Comparison of ENCODE assay signal across 21 mouse cellular contexts in the genomic region with DNA sequence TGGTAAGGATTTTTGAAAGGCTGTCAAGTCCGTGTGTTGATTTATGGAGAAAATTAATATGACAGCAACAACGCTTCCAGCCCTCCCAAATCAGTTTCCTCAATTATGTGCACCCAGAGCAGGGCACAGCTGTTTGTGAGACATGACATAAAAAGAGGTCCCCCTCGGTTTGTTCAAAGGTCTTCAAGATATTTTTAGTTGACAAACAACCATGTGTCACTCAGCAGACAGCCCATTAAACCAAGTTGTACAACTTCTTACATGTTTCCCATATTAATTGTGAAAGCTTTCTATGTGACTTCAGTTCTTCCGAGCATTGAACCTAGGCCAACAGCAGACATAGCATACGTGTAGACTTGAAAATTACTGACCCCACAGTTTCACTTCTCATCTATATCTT.
"Had no signal": no experiment of that assay in that cellular context is flagged by ENCODE, and none has a peak within 500 bp of the region (broad histone marks: within the 10 kb centered on the region; RNA-seq: fewer than 3 reads in every experiment).

No protein-coding gene starts in this region.

- H3K27me3 ChIP-seq: intestine, embryonic 15.5 days; limb, embryonic 12.5 days; limb, embryonic 15.5 days; megakaryocyte, embryonic 14.5 days; midbrain, embryonic 13.5 days had no signal

- H3K4me2 ChIP-seq: intestine, embryonic 15.5 days; limb, embryonic 12.5 days; limb, embryonic 15.5 days; liver, embryonic 11.5 days; midbrain, embryonic 13.5 days had no signal

- DNase-seq: kidney, adult 11 months; kidney, postnatal 10 days; kidney, postnatal 4 days; left cerebral cortex, postnatal 4 days; liver, postnatal 0 days; right cerebral cortex, adult 18-20 months; right cerebral cortex, postnatal 14 days; right cerebral cortex, postnatal 4 days; thymus, adult 2 months; thymus, postnatal 14 days; thymus, postnatal 4 days had no signal

- H3K36me3 ChIP-seq: intestine, embryonic 15.5 days; limb, embryonic 12.5 days; limb, embryonic 15.5 days; midbrain, embryonic 10.5 days; midbrain, embryonic 13.5 days had no signal

- ATAC-seq: hindbrain, embryonic 16.5 days; intestine, embryonic 15.5 days; liver, postnatal 0 days; midbrain, embryonic 13.5 days had no signal

- H3K27ac ChIP-seq: intestine, embryonic 15.5 days; limb, embryonic 12.5 days; limb, embryonic 15.5 days; liver, embryonic 14.5 days; midbrain, embryonic 10.5 days; midbrain, embryonic 13.5 days; stomach, postnatal 0 days had no signal

- H3K9me3 ChIP-seq: intestine, embryonic 15.5 days; limb, embryonic 12.5 days; limb, embryonic 15.5 days; megakaryocyte, embryonic 14.5 days; midbrain, embryonic 10.5 days; midbrain, embryonic 13.5 days had no signal

- H3K9ac ChIP-seq: intestine, embryonic 15.5 days; limb, embryonic 12.5 days; limb, embryonic 15.5 days; liver, embryonic 14.5 days; liver, postnatal 0 days; midbrain, embryonic 13.5 days had no signal

- H3K4me1 ChIP-seq: intestine, embryonic 15.5 days; limb, embryonic 12.5 days; limb, embryonic 15.5 days; megakaryocyte, embryonic 14.5 days; midbrain, embryonic 10.5 days; midbrain, embryonic 13.5 days had no signal

- H3K4me3 ChIP-seq: intestine, embryonic 15.5 days; limb, embryonic 12.5 days; limb, embryonic 15.5 days; megakaryocyte, embryonic 14.5 days; midbrain, embryonic 10.5 days; midbrain, embryonic 13.5 days had no signal
